Mouse (Mus musculus): Measurements from ENCODE around the gene Irgc1.
A peak's percentile ranks its signal among the peaks of the same experiment; 100 is the strongest.

Irgc1 gene

DNA sequence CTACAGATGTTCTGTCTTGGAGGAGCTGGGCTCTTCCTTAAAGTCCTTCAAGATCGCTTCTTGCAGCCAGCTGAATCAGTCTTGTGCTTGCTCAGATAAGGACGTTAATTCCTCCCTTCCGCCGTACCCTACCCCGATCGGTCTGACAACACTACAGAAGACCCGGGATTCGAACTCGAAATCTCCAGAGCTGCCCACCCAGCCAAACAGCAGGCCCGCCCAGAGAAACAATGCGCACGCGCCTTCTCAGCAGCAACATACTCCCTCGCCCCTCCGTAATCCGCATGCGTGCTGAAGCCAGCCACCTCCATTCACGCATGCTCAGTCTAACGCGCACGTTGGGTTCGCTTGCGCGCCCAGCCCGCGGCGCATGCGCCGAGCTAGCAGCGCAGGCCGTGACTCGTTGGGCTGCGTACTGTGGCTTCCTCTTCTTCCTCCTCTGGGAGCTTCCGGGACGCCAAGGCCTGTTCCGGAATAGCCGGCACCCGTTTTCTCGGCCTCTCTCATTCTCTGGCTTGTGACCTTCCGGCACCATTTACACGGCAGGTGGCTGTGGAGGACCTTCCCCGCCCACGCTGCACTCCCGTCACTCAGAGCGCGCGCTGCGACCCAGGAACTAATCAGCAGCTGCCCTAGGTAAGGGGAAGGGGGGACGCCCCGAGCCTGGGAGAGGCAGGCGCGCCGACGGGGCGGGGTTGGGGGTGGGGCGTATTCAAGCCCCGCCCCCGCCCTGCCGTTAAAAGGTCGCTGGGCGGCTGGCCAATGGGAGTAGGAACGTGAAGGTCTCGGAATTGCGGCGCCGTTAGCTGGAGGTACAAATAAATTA is 52.6 kb downstream of the Irgc1 start, which contains the start of gene Smg9:
Gene Smg9, plus strand, starts transcription at position 364 of the 826 bp plus-strand sequence.
- peak; percentile 87 for DNase-seq (ENCODE audit: low spot score)

DNA sequence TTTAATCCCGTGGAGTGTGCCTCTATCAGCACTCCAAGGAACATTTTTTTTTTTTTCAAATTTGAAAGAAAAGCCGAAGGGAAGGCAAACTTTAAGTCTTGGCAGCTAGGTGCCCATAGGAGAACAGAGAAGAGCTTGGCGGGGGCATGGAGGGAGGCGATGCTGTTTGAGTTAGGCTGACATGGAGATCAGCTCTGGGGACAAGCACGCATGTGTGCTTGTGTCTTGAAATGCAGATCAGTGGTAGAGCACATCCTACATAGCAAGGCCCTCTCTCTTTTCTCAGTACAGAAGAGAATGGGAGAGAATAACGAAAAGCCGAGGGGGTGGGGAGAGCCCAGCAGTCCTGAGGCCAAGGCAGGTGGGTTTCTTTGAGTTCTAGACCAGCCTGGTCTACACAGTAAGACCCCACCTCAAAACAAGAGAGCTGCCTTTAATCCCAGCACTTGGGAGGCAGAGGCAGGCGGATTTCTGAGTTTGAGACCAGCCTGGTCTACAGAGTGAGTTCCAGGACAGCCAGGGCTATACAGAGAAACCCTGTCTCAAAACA is 53.7 kb downstream of the Irgc1 start:
- DNase-seq (ENCODE audit: low spot score) = no peak

DNA sequence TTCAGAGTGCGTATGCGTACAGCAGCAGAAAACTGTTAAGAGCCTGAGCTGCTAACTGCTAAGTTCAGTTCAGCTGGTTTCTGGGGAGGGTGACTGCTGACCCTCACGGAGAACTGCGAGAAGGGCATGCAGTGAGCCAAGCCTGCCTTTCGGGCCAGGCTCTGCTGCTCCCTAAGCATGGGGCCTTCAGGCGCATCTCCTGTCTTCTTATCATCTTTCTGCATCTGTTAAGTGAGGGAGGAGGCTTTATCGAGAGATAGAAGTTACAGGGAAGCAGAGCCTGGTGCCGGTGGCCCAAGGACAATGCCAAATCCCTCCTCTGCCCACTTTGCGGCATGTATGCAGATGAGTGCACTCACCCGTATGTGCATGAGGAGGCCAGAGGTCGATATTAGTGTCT is 55.3 kb downstream of the Irgc1 start:
- DNase-seq (ENCODE audit: low spot score) = no peak

DNA sequence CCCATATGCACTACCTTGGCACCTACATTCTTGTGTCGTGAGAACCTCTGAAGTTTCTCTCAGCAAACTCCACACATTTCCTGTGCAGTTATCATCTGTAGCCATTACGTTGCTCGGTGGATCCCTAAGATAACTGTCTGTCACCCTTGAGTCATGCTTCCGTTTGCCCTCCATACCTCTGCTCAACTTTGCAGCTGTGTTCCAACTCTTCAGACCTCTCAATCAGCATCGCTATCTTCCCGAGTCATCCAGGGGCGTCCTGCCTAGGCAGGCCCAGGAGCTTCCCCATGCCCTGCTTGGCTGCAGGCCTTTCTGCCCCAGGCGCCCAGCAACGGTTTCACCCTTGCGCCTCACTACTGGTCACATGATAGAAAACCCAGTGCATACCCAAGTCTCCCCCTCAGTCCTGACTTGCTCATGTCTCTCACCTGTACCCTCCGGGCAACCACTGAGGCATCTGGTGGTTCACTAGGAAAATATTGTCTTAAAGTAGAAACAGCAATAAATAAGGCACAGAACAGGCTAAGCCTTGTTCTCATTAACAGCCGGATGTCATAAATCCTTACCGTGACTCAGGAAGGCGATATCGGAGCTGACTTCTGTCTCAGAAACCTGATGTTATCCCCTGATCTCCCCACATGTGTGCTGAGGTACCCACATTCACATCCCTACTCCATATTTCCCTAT is 57.5 kb downstream of the Irgc1 start:
- no peak for DNase-seq (ENCODE audit: low spot score)

DNA sequence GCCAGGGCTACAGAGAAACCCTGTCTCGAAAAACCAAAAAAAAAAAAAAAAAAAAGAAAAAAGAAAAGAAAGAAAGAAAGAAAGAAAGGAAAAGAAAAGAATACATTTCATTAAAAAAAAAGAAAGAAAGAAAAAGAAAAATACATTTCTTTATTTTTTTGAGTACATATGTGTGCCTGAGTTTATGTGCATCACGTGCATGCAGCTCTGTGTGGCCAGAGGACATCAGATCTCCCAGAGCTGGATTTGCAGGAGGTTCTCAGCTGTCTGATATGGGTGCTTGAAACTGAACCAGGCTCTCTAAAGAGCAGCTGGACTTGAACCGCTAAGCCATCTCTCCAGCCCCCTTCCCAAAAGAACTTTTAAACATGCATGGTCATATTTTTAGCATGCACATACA is 58.0 kb downstream of the Irgc1 start:
- no peak for DNase-seq (ENCODE audit: low spot score)

DNA sequence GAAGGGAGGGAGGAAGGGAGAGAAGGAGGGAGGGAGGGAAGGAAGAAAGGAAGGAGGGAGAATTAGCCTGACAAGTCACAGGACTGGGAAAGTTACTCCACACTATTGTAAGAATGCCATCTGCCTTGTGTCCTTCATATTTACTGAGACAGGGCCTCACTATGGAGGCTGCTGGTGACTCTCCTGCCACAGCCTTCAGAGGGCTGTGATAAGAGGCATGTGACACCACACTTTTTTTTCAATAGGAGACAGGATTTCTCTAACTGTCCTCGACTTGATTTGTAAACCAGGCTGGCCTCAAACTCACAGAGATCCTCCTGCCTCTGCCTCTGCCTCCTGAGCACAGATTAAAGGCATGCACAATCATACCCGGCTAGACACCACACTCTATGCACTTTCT is 60.4 kb downstream of the Irgc1 start:
- DNase-seq (ENCODE audit: low spot score) = no peak

DNA sequence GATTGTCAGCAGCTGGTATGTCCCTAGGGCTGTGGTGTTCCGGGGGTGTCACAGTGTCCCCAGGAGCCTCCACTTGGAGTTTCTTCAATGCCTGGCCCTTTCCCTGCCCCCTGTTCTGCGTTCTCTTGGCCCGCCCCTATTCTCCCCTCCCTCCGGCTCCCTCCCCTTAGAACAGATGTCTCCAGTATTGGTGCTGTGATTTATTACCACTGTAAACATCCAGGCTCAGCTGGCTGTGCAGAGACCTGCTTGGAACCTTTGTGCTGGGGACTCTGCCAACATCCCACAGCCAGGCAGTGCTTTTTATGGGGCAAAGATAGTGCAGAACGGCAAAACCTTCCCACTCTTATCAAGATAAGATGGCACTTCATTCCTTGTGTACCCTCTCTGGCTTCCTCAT is 61.0 kb downstream of the Irgc1 start:
- DNase-seq (ENCODE audit: low spot score) = no peak

DNA sequence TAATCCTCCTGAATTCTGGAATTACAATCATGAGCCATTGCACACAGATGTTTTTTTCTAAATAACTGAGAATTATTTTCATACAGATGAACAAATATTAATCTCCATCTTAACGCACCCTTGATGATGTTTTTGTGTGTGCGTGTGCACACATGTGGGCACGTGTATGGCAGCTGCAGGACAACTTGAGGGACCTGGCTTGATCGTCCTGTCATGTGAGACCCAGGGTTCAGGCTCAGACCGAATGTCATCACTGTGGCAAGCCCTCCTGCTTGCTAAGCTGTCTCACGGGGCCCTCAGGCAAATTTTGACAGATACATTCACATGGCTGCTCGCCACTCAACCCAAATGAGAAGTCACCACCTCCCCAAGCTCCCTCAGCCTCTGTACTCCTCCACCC is 61.6 kb downstream of the Irgc1 start:
- DNase-seq (ENCODE audit: low spot score) = no peak

DNA sequence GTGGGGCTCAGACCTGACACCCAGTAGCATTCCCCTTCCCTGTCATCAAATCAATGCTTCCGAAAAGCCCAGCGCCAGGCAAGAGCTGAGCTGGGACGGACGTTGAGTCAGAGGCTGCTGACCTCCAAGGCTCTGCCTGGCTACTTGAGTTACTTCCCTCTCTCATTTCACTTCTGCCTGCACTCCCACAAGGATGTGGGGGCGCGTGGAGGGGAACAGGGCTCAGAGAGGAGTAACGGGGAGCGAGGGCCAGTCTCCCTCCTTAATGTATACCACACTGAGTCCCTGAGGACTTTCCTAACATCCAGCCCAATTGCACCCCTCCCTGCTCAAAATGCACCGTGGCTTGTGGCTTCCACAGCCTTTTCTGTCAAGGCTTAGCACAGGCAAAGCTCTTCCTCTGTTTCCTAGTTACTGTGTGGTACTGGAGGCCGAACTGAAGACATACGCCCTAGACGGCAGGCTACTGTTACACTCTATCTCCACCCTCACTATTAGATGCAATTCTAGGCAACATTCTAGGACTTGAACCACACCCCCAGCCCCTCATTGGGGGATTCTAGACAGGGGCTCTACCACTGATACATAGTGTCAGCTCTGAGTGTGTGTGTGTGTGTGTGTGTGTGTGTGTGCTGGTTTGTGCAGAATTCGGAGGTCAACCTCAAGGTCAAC is 62.4 kb downstream of the Irgc1 start:
- no peak for DNase-seq (ENCODE audit: low spot score)

DNA sequence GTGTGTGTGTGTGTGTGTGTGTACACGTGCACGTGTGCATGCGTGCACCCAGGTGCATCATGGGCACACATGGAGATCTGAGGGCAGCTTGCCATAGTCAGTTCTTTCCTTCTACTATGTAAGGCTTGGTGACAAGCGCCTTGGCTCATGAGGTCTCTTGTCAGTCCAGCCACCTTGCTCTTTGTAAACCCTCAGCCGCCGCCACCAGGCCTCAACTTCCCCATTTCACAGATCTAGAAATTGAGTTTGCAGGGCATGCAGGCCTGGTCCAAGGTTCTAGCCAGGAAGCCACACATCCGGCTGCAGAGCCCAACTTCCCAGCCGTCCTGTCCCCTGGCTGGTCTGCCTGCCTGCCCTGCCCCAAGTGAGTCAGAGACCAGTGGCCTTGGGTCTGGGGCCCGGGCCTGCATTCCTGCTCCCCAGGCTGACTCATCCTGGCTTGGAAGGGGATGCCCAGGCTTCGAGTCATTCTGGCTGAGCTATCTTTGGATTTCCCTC is 65.0 kb downstream of the Irgc1 start:
- DNase-seq (ENCODE audit: low spot score) = no peak

DNA sequence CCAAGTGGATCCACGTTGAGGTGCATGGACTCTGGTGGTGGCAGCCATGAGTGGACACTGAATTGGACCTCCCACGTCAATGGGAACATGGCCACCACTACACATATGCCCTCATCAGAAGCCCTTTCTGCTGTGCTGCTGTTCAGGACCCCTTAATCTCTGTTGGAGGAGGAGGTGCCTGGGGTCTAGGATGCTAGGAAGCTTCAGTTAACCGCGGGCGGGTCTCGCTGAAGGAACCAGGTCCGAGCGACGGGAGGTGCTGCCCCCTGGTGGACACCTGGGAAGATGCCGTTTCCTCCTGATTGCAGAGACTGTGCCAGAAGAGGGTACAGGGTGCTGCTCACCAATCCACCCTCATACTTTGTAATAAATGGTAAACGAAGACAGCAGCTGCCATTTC is 67.3 kb downstream of the Irgc1 start:
- no peak for DNase-seq (ENCODE audit: low spot score)

DNA sequence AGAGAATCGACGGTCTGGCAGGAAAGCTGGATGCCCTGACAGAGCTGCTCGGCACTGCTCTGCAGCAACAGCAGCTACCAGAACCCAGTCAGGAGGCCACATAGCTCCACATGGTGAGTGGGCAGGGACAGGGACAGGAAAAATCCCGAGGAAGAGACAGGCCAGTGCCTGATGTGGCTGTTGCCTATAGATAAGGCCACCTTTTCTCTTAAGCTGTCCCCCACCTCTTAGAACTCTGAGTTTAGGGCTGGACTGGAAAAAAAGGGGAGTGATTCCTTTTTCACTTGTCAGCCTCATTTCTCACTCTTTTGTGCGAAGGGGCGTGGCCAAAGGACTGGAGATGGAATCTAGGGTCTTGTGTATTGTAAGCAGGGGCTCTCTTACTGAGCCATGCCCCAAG is 68.0 kb downstream of the Irgc1 start:
- no peak for DNase-seq (ENCODE audit: low spot score)

DNA sequence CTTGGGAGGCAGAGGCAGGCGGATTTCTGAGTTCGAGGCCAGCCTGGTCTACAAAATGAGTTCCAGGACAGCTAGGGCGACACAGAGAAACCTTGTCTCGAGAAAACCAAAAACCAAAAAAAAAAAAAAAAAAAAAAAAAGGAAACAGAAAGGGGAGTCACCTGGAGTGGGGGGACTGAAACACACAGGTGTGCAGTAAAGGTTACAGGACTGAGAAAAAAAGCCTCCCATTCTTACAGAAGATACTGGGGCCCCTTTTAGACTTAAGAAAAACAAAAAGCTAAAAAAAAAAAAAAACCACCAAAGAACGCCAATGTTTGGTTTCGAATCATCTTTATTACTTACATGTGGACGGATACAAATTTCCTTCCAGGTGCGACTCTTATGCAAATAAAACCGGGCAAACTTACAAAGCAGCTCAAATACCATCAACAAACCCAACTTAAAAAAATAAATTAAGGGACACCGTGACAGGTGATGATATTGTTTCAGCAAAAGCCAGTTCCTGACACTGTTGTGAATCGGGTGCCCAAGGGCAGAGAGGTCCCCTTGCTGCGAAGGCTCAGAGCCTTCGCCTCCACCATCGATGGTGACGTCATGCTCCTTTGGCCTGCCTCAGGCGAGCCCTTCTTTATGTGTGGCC is 69.2 kb downstream of the Irgc1 start:
- no peak for DNase-seq (ENCODE audit: low spot score)
